Mouse (Mus musculus): ENCODE results near the gene Adgra3. TPM values are rescaled to one million over a fixed set of nuclear protein-coding genes. Genes with fewer than 3 reads are reported as not detected.

The Adgra3 gene
- polyA plus RNA-seq, 1 experiment = 10.6 TPM

GRCm38 (mm10) chr5:50042274-50042943 is 16.4 kb downstream of the Adgra3 start:
- DNase-seq = no peak
- no peak overlapping the region for H3K4me3 ChIP-seq (replicated peaks; ENCODE audit: insufficient read depth, low read depth, low read length)
- H3K27me3 ChIP-seq (ENCODE audit: control insufficient read depth, insufficient read depth, low read length) = no peaks in the 10 kb centered on the region
- H3K4me1 ChIP-seq (ENCODE audit: control insufficient read depth, insufficient read depth, low read length) = no peaks in the 10 kb centered on the region
- no peak overlapping the region for H3K27ac ChIP-seq (ENCODE audit: insufficient read depth, low read length)
- 59% methylated on average over 7 of the region's 7 CpGs for WGBS
- TF ChIP-seq CTCF (IDR thresholded peaks at IDR 0.05; ENCODE audit: borderline replicate concordance, insufficient read depth, low read depth, low read length) = no peak
- no peak for TF ChIP-seq POLR2A (IDR thresholded peaks at IDR 0.05; ENCODE audit: borderline replicate concordance, insufficient read depth, low read length)

GRCm38 (mm10) chr5:50039521-50039920 is 19.3 kb downstream of the Adgra3 start:
- Histone ChIP-seq H3K4me1 (ENCODE audit: control insufficient read depth, insufficient read depth, low read length) (no peaks in the 10 kb centered on the region), H3K4me3 (replicated peaks; ENCODE audit: insufficient read depth, low read depth, low read length) (no peak overlapping the region)
- WGBS = 43% methylated on average over 6 of the region's 6 CpGs

GRCm38 (mm10) chr5:50037666-50038065 is 21.1 kb downstream of the Adgra3 start:
- no peak overlapping the region for H3K27ac ChIP-seq (ENCODE audit: insufficient read depth, low read length)
- H3K27me3 ChIP-seq (ENCODE audit: control insufficient read depth, insufficient read depth, low read length) = no peaks in the 10 kb centered on the region
- H3K4me1 ChIP-seq (ENCODE audit: control insufficient read depth, insufficient read depth, low read length) = no peaks in the 10 kb centered on the region
- no peak for TF ChIP-seq CTCF (IDR thresholded peaks at IDR 0.05; ENCODE audit: borderline replicate concordance, insufficient read depth, low read depth, low read length)
- no peak for TF ChIP-seq POLR2A (IDR thresholded peaks at IDR 0.05; ENCODE audit: borderline replicate concordance, insufficient read depth, low read length)
- WGBS = 93% methylated on average over 8 of the region's 8 CpGs
- H3K4me3 ChIP-seq (replicated peaks; ENCODE audit: insufficient read depth, low read depth, low read length) = no peak overlapping the region
- DNase-seq = no peak

More at GRCm38 (mm10) chr5:50039521-50039920, 19.3 kb downstream of the Adgra3 start:
- no peaks in the 10 kb centered on the region for H3K27me3 ChIP-seq (ENCODE audit: control insufficient read depth, insufficient read depth, low read length)
- no peak for TF ChIP-seq CTCF (IDR thresholded peaks at IDR 0.05; ENCODE audit: borderline replicate concordance, insufficient read depth, low read depth, low read length)
- no peak for TF ChIP-seq POLR2A (IDR thresholded peaks at IDR 0.05; ENCODE audit: borderline replicate concordance, insufficient read depth, low read length)
- no peak for DNase-seq
- no peak overlapping the region for H3K27ac ChIP-seq (ENCODE audit: insufficient read depth, low read length)

- H3K27ac ChIP-seq (ENCODE audit: insufficient read depth, low read length) = no peak overlapping the region
- H3K27me3 ChIP-seq (ENCODE audit: control insufficient read depth, insufficient read depth, low read length) = no peaks in the 10 kb centered on the region
- no peak overlapping the region for H3K4me3 ChIP-seq (replicated peaks; ENCODE audit: insufficient read depth, low read depth, low read length)
- WGBS = 90% methylated on average over 8 of the region's 8 CpGs
- no peak for DNase-seq
- TF ChIP-seq POLR2A (IDR thresholded peaks at IDR 0.05; ENCODE audit: borderline replicate concordance, insufficient read depth, low read length) (no peak), CTCF (IDR thresholded peaks at IDR 0.05; ENCODE audit: borderline replicate concordance, insufficient read depth, low read depth, low read length) (no peak)
- H3K4me1 ChIP-seq (ENCODE audit: control insufficient read depth, insufficient read depth, low read length) = no peaks in the 10 kb centered on the region
Observed at GRCm38 (mm10) chr5:50034900-50035514, 23.8 kb downstream of the Adgra3 start.

- 37% methylated on average over 6 of the region's 6 CpGs for WGBS
- TF ChIP-seq POLR2A (IDR thresholded peaks at IDR 0.05; ENCODE audit: borderline replicate concordance, insufficient read depth, low read length) (no peak), CTCF (IDR thresholded peaks at IDR 0.05; ENCODE audit: borderline replicate concordance, insufficient read depth, low read depth, low read length) (no peak)
- H3K4me1 ChIP-seq (ENCODE audit: control insufficient read depth, insufficient read depth, low read length) = no peaks in the 10 kb centered on the region
- no peak overlapping the region for H3K27ac ChIP-seq (ENCODE audit: insufficient read depth, low read length)
- H3K4me3 ChIP-seq (replicated peaks; ENCODE audit: insufficient read depth, low read depth, low read length) = no peak overlapping the region
- H3K27me3 ChIP-seq (ENCODE audit: control insufficient read depth, insufficient read depth, low read length) = no peaks in the 10 kb centered on the region
- DNase-seq = no peak
Observed at GRCm38 (mm10) chr5:50034231-50034630, 24.6 kb downstream of the Adgra3 start.

GRCm38 (mm10) chr5:50033660-50034059 is 25.1 kb downstream of the Adgra3 start:
- H3K27me3 ChIP-seq (ENCODE audit: control insufficient read depth, insufficient read depth, low read length) = no peaks in the 10 kb centered on the region
- WGBS = 74% methylated on average over 9 of the region's 9 CpGs
- no peak overlapping the region for H3K27ac ChIP-seq (ENCODE audit: insufficient read depth, low read length)
- no peak for DNase-seq
- TF ChIP-seq POLR2A (IDR thresholded peaks at IDR 0.05; ENCODE audit: borderline replicate concordance, insufficient read depth, low read length) (no peak), CTCF (IDR thresholded peaks at IDR 0.05; ENCODE audit: borderline replicate concordance, insufficient read depth, low read depth, low read length) (no peak)
- H3K4me1 ChIP-seq (ENCODE audit: control insufficient read depth, insufficient read depth, low read length) = no peaks in the 10 kb centered on the region
- H3K4me3 ChIP-seq (replicated peaks; ENCODE audit: insufficient read depth, low read depth, low read length) = no peak overlapping the region

GRCm38 (mm10) chr5:50032332-50032731 is 26.5 kb downstream of the Adgra3 start:
- no peak overlapping the region for H3K27ac ChIP-seq (ENCODE audit: insufficient read depth, low read length)
- 60% methylated on average over 5 of the region's 5 CpGs for WGBS
- H3K27me3 ChIP-seq (ENCODE audit: control insufficient read depth, insufficient read depth, low read length) = no peaks in the 10 kb centered on the region
- H3K4me3 ChIP-seq (replicated peaks; ENCODE audit: insufficient read depth, low read depth, low read length) = no peak overlapping the region
- no peaks in the 10 kb centered on the region for H3K4me1 ChIP-seq (ENCODE audit: control insufficient read depth, insufficient read depth, low read length)
- no peak for DNase-seq
- no peak for TF ChIP-seq POLR2A (IDR thresholded peaks at IDR 0.05; ENCODE audit: borderline replicate concordance, insufficient read depth, low read length)
- peak; percentile 48; the same call in 1 of the 2 replicates for TF ChIP-seq CTCF (IDR thresholded peaks at IDR 0.05; ENCODE audit: borderline replicate concordance, insufficient read depth, low read depth, low read length)

GRCm38 (mm10) chr5:50031763-50032272 is 27.0 kb downstream of the Adgra3 start:
- Histone ChIP-seq H3K4me1 (ENCODE audit: control insufficient read depth, insufficient read depth, low read length) (no peaks in the 10 kb centered on the region), H3K27me3 (ENCODE audit: control insufficient read depth, insufficient read depth, low read length) (no peaks in the 10 kb centered on the region), H3K27ac (ENCODE audit: insufficient read depth, low read length) (no peak overlapping the region), H3K4me3 (replicated peaks; ENCODE audit: insufficient read depth, low read depth, low read length) (no peak overlapping the region)
- no peak for DNase-seq
- no peak for TF ChIP-seq POLR2A (IDR thresholded peaks at IDR 0.05; ENCODE audit: borderline replicate concordance, insufficient read depth, low read length)
- TF ChIP-seq CTCF (IDR thresholded peaks at IDR 0.05; ENCODE audit: borderline replicate concordance, insufficient read depth, low read depth, low read length) = no peak
- WGBS = 84% methylated on average over 2 of the region's 2 CpGs

Measured in cerebellum, adult 2 months (tissue).